Mouse (Mus musculus): ENCODE data around the gene 4930455H04Rik. TPM values are rescaled to one million over a fixed set of nuclear protein-coding genes. Genes with fewer than 3 reads are reported as not detected.
A peak's percentile ranks its signal among the peaks of the same experiment; 100 is the strongest.

The 4930455H04Rik gene
- polyA plus RNA-seq, 1 experiment from 2014 or later = not detected

- H3K9me3 ChIP-seq (replicated peaks; ENCODE audit: control insufficient read depth, low read length) = no peaks in the 10 kb centered on the region
- ATAC-seq = no peak
- H3K36me3 ChIP-seq (ENCODE audit: control insufficient read depth, insufficient read depth, low read length) = no peaks in the 10 kb centered on the region
- DNase-seq (ENCODE audit: low spot score) = no peak
- no peak overlapping the region for H3K4me2 ChIP-seq (ENCODE audit: low read length)
- peaks cover 9% of the 10 kb centered on the region; the same call in 1 of the 2 replicates for H3K4me1 ChIP-seq (ENCODE audit: control insufficient read depth, insufficient read depth, low read length)
- WGBS = 70% methylated on average over 6 of the region's 6 CpGs
- no peak overlapping the region for H3K4me3 ChIP-seq (ENCODE audit: low read depth, low read length)
- no peak overlapping the region for H3K9ac ChIP-seq (ENCODE audit: low read length)
- no peaks in the 10 kb centered on the region for H3K27me3 ChIP-seq (replicated peaks; ENCODE audit: control insufficient read depth, insufficient read depth, low read length)
- H3K27ac ChIP-seq (ENCODE audit: low read depth, low read length) = no peak overlapping the region
Observed at GRCm38 (mm10) chr3:117003379-117003778, 35.3 kb downstream of the 4930455H04Rik start.

- H3K27ac ChIP-seq (ENCODE audit: low read depth, low read length) = no peak overlapping the region
- H3K4me3 ChIP-seq (ENCODE audit: low read depth, low read length) = no peak overlapping the region
- H3K27me3 ChIP-seq (replicated peaks; ENCODE audit: control insufficient read depth, insufficient read depth, low read length) = no peaks in the 10 kb centered on the region
- DNase-seq (ENCODE audit: low spot score) = no peak
- no peak overlapping the region for H3K4me2 ChIP-seq (ENCODE audit: low read length)
- H3K9ac ChIP-seq (ENCODE audit: low read length) = no peak overlapping the region
- no peaks in the 10 kb centered on the region for H3K36me3 ChIP-seq (ENCODE audit: control insufficient read depth, insufficient read depth, low read length)
- H3K4me1 ChIP-seq (ENCODE audit: control insufficient read depth, insufficient read depth, low read length) = peaks cover 9% of the 10 kb centered on the region; the same call in 1 of the 2 replicates
- no peaks in the 10 kb centered on the region for H3K9me3 ChIP-seq (replicated peaks; ENCODE audit: control insufficient read depth, low read length)
- WGBS = 84% methylated on average over 3 of the region's 3 CpGs
- ATAC-seq = no peak
Observed at GRCm38 (mm10) chr3:117006636-117007035, 38.6 kb downstream of the 4930455H04Rik start.

- no peak overlapping the region for H3K4me3 ChIP-seq (ENCODE audit: low read depth, low read length)
- no peaks in the 10 kb centered on the region for H3K27me3 ChIP-seq (replicated peaks; ENCODE audit: control insufficient read depth, insufficient read depth, low read length)
- H3K4me2 ChIP-seq (ENCODE audit: low read length) = no peak overlapping the region
- 46% methylated on average over 6 of the region's 6 CpGs for WGBS
- ATAC-seq (no peak), DNase-seq (ENCODE audit: low spot score) (peak; percentile 45)
- H3K9ac ChIP-seq (ENCODE audit: low read length) = no peak overlapping the region
- H3K27ac ChIP-seq (ENCODE audit: low read depth, low read length) = no peak overlapping the region
- H3K9me3 ChIP-seq (replicated peaks; ENCODE audit: control insufficient read depth, low read length) = no peaks in the 10 kb centered on the region
- no peaks in the 10 kb centered on the region for H3K36me3 ChIP-seq (ENCODE audit: control insufficient read depth, insufficient read depth, low read length)
- H3K4me1 ChIP-seq (ENCODE audit: control insufficient read depth, insufficient read depth, low read length) = peaks cover 6% of the 10 kb centered on the region; the same call in 1 of the 2 replicates
Observed at GRCm38 (mm10) chr3:117007340-117007739, 39.3 kb downstream of the 4930455H04Rik start.

GRCm38 (mm10) chr3:117010182-117010581 lies 42.1 kb downstream of the 4930455H04Rik start:
- H3K9ac ChIP-seq (ENCODE audit: low read length) = no peak overlapping the region
- H3K4me1 ChIP-seq (ENCODE audit: control insufficient read depth, insufficient read depth, low read length) = peaks cover 5% of the 10 kb centered on the region; the same call in 1 of the 2 replicates
- no peak overlapping the region for H3K27ac ChIP-seq (ENCODE audit: low read depth, low read length)
- no peaks in the 10 kb centered on the region for H3K36me3 ChIP-seq (ENCODE audit: control insufficient read depth, insufficient read depth, low read length)
- DNase-seq (ENCODE audit: low spot score) = no peak
- H3K9me3 ChIP-seq (replicated peaks; ENCODE audit: control insufficient read depth, low read length) = no peaks in the 10 kb centered on the region
- no peak for ATAC-seq
- no peak overlapping the region for H3K4me3 ChIP-seq (ENCODE audit: low read depth, low read length)
- H3K27me3 ChIP-seq (replicated peaks; ENCODE audit: control insufficient read depth, insufficient read depth, low read length) = no peaks in the 10 kb centered on the region
- 86% methylated on average over 6 of the region's 6 CpGs for WGBS
- H3K4me2 ChIP-seq (ENCODE audit: low read length) = no peak overlapping the region

DNA sequence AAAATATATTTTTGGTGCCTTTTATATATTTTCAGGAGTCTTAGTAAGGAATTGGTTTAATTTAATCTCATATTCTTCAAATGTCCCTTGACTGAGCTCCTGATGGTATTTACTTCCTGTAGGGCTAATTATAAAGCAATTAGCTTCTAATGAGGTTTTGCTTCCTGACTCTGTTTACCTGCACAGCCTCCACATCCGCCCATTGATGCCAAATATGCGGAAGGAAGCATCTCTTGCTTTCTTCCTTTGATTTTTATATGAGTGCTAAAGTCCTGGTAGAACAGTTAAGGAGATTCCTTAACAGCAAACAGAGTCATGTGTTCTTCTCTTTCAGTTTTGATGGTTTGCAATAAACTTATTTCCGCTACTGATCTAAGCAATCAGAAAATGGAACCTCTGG lies 52.3 kb downstream of the 4930455H04Rik start:
- WGBS = 85% methylated on average over 3 of the region's 3 CpGs
- H3K36me3 ChIP-seq (ENCODE audit: control insufficient read depth, insufficient read depth, low read length) = no peaks in the 10 kb centered on the region
- H3K9ac ChIP-seq (ENCODE audit: low read length) = no peak overlapping the region
- no peaks in the 10 kb centered on the region for H3K4me1 ChIP-seq (ENCODE audit: control insufficient read depth, insufficient read depth, low read length)
- no peak overlapping the region for H3K4me3 ChIP-seq (ENCODE audit: low read depth, low read length)
- H3K9me3 ChIP-seq (replicated peaks; ENCODE audit: control insufficient read depth, low read length) = 0 out of 2 replicates have a peak, but pooled peaks cover 3% of the 10 kb centered on the region
- DNase-seq (ENCODE audit: low spot score) (no peak), ATAC-seq (no peak)
- H3K27ac ChIP-seq (ENCODE audit: low read depth, low read length) = no peak overlapping the region
- no peaks in the 10 kb centered on the region for H3K27me3 ChIP-seq (replicated peaks; ENCODE audit: control insufficient read depth, insufficient read depth, low read length)
- no peak overlapping the region for H3K4me2 ChIP-seq (ENCODE audit: low read length)

DNA sequence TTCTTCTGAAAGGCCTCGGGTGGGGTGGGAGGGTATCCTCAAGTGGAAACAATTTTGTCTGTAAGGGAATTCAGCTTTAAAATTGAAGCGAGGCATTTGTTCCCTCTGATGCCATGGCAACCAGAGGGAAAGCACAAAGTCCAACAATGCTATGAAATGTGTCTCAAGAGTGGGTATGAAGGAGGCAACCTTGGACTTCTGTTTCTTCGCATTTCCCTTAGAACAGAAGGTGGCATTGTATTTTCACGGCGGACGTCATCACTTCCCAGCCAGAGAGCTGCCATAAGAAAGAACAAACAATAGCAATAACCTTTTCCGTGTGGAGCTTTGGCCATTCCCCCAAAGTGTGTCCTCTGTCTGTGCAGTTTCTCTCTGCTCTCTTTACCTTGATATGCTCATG lies 53.8 kb downstream of the 4930455H04Rik start:
- Histone ChIP-seq H3K27ac (ENCODE audit: low read depth, low read length) (no peak overlapping the region), H3K4me2 (ENCODE audit: low read length) (no peak overlapping the region), H3K9me3 (replicated peaks; ENCODE audit: control insufficient read depth, low read length) (0 out of 2 replicates have a peak, but pooled peaks cover 3% of the 10 kb centered on the region), H3K36me3 (ENCODE audit: control insufficient read depth, insufficient read depth, low read length) (no peaks in the 10 kb centered on the region), H3K27me3 (replicated peaks; ENCODE audit: control insufficient read depth, insufficient read depth, low read length) (no peaks in the 10 kb centered on the region), H3K9ac (ENCODE audit: low read length) (no peak overlapping the region), H3K4me1 (ENCODE audit: control insufficient read depth, insufficient read depth, low read length) (no peaks in the 10 kb centered on the region), H3K4me3 (ENCODE audit: low read depth, low read length) (no peak overlapping the region)
- DNase-seq (ENCODE audit: low spot score) = no peak
- no peak for ATAC-seq
- WGBS = 42% methylated on average over 7 of the region's 7 CpGs

DNA sequence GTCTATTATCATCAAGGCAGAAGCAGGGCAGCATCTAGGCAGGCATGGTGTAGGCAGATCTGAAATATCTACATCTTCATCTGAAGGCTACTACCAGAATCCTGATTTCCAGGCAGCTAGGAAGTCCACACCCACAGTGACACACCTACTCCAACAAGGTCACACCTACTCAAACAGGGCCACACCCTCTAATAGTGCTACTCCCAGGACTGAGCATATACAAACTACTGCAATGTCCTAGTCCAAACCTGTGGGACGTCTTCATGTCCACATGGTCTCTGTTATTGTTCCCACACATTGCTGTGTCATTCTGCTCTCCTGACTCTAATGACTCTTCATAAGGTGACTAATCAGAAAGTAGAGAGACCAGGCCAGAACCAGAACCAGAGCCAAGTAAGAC lies 56.0 kb downstream of the 4930455H04Rik start:
- no peak for ATAC-seq
- 75% methylated on average over 1 of the region's 1 CpGs for WGBS
- H3K9me3 ChIP-seq (replicated peaks; ENCODE audit: control insufficient read depth, low read length) = no peaks in the 10 kb centered on the region

DNA sequence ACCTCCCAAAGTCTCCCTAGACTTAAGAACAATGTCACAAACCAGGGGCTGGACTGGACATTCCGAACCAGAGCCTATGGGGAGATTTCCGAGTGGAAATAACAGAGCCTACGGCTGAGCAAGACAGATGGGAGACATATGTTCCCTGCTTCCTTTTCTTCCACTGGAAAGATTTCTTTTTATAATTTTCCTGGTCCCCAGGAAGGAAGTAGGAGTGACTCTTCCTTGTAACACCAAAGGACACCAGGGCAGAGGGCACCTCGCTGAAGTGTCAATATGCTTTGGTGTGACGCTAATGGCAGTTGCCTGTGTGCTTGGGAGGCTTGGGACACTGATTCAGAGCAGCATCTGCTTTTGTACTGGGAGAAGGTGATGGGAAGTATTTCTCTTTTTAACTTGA lies 56.5 kb downstream of the 4930455H04Rik start:
- no peak overlapping the region for H3K9ac ChIP-seq (ENCODE audit: low read length)
- no peaks in the 10 kb centered on the region for H3K4me1 ChIP-seq (ENCODE audit: control insufficient read depth, insufficient read depth, low read length)
- H3K27me3 ChIP-seq (replicated peaks; ENCODE audit: control insufficient read depth, insufficient read depth, low read length) = no peaks in the 10 kb centered on the region
- ATAC-seq (no peak), DNase-seq (ENCODE audit: low spot score) (no peak)
- H3K9me3 ChIP-seq (replicated peaks; ENCODE audit: control insufficient read depth, low read length) = no peaks in the 10 kb centered on the region
- 91% methylated on average over 5 of the region's 5 CpGs for WGBS
- no peak overlapping the region for H3K4me2 ChIP-seq (ENCODE audit: low read length)
- no peak overlapping the region for H3K27ac ChIP-seq (ENCODE audit: low read depth, low read length)
- H3K4me3 ChIP-seq (ENCODE audit: low read depth, low read length) = no peak overlapping the region
- H3K36me3 ChIP-seq (ENCODE audit: control insufficient read depth, insufficient read depth, low read length) = no peaks in the 10 kb centered on the region

More for the DNA sequence above, 56.0 kb downstream of the 4930455H04Rik start:
- Histone ChIP-seq H3K27ac (ENCODE audit: low read depth, low read length) (no peak overlapping the region), H3K36me3 (ENCODE audit: control insufficient read depth, insufficient read depth, low read length) (no peaks in the 10 kb centered on the region), H3K27me3 (replicated peaks; ENCODE audit: control insufficient read depth, insufficient read depth, low read length) (no peaks in the 10 kb centered on the region), H3K9ac (ENCODE audit: low read length) (no peak overlapping the region), H3K4me2 (ENCODE audit: low read length) (no peak overlapping the region), H3K4me1 (ENCODE audit: control insufficient read depth, insufficient read depth, low read length) (no peaks in the 10 kb centered on the region), H3K4me3 (ENCODE audit: low read depth, low read length) (no peak overlapping the region)
- no peak for DNase-seq (ENCODE audit: low spot score)

- ATAC-seq = no peak
- 87% methylated on average over 3 of the region's 3 CpGs for WGBS
- no peaks in the 10 kb centered on the region for H3K27me3 ChIP-seq (replicated peaks; ENCODE audit: control insufficient read depth, insufficient read depth, low read length)
- H3K9me3 ChIP-seq (replicated peaks; ENCODE audit: control insufficient read depth, low read length) = no peaks in the 10 kb centered on the region
- H3K9ac ChIP-seq (ENCODE audit: low read length) = no peak overlapping the region
- no peak overlapping the region for H3K4me3 ChIP-seq (ENCODE audit: low read depth, low read length)
- H3K36me3 ChIP-seq (ENCODE audit: control insufficient read depth, insufficient read depth, low read length) = no peaks in the 10 kb centered on the region
- no peaks in the 10 kb centered on the region for H3K4me1 ChIP-seq (ENCODE audit: control insufficient read depth, insufficient read depth, low read length)
- no peak overlapping the region for H3K27ac ChIP-seq (ENCODE audit: low read depth, low read length)
- H3K4me2 ChIP-seq (ENCODE audit: low read length) = no peak overlapping the region
- DNase-seq (ENCODE audit: low spot score) = no peak
Observed at GRCm38 (mm10) chr3:117025421-117025820, 57.4 kb downstream of the 4930455H04Rik start.

Data from forebrain, embryonic 14.5 days (tissue).